Mouse (Mus musculus) lung, adult 2 months (tissue): ENCODE data around the gene Cplx3. TPM values are rescaled to one million over a fixed set of nuclear protein-coding genes. Genes with fewer than 3 reads are reported as not detected.
A peak's percentile ranks its signal among the peaks of the same experiment; 100 is the strongest.

Experiments used
- DNase-seq: peaks from one replicate; pipeline ENCODE4 v3.0.0; 2022
- H3K4me1 ChIP-seq: fragments of 200-500 bp; 2 replicates; pipeline ENCODE4 v1.6.1; 2011; ENCODE audit warnings: low read length; ENCODE audit not compliant: control insufficient read depth, insufficient read depth
- H3K4me3 ChIP-seq: fragments of 200-500 bp; replicated peaks from 2 replicates; pipeline ENCODE3; 2011; ENCODE audit warnings: low read depth, mild to moderate bottlenecking, control low read depth, low read length; ENCODE audit errors: extremely low read depth
- CTCF ChIP-seq: fragments of 200-500 bp; IDR thresholded peaks from 2 replicates; pipeline ENCODE4 v1.5.1; 2011; ENCODE audit warnings: mild to moderate bottlenecking, low read length, control low read depth; ENCODE audit not compliant: insufficient read depth
- POLR2A ChIP-seq: fragments of 200-500 bp; IDR thresholded peaks from 2 replicates; pipeline ENCODE4 v1.6.1; 2011; ENCODE audit warnings: low read depth, mild to moderate bottlenecking, control low read depth, low read length, borderline replicate concordance; ENCODE audit errors: extremely low read depth
- WGBS: fragments of 180-500 bp; shearing (Covaris S2); methylation state at CpG from one replicate; pipeline ENCODE4 v1.1.7; 2018; 5-methylcytosine and 5-hydroxymethylcytosine counted together
- polyA plus RNA-seq: library from polyadenylated mRNA; depleted of rRNA; stranded (reverse); fragments of >200 nt; gene quantifications from 2 replicates; pipeline ENCODE4 v1.2.3, GENCODE M21; 2012

Cplx3 gene
- polyA plus RNA-seq, 1 experiment: not detected

DNA sequence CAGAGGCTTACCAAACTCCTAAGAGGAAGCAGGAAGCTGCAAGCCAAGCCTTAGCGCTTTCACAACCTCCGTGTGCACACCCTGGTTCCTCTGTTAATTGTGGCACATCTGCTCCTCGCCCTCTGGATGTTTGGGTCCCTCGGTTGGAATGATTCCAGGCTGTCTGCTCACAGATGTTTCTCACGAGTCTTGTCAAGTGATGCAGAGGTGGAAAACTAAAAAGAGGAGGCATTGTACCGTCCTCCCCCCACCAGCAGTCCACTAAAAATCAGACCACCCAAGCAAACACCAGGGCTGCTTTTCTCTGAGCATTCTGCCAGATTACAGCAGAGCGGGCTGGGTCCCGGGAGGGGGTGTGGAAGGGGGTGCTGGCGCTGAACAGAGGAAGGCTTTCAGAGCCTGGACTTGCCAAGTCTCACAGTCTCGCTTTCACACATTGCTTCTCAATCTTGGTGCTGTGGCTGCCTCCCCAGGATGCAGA, 40.3 kb downstream of the Cplx3 start:
- 32% methylated on average over 10 of the region's 10 CpGs for WGBS
- Histone ChIP-seq H3K4me3 (no peak overlapping the region), H3K4me1 (peaks cover 14% of the 10 kb centered on the region)
- DNase-seq: no peak
- TF ChIP-seq CTCF: no peak
- TF ChIP-seq POLR2A: no peak

DNA sequence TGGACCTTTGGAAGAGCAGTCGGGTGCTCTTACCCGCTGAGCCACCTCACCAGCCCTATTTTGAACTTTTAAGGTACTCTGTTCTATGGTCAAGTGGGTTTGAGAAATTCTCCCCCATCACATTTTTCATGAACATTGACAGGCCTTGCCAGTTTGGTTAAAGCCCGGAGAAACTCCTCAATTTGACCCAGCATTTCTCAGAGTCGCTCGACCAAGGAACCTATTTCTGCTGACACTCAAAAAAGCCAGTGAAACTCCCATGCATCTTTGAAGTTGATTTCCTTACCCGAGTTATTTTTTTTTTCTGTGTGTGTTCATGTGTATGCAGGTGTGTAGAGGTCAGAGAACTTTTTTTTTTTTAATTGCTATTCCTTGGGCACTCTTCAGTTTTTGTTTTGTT, 41.5 kb downstream of the Cplx3 start:
- no peak overlapping the region for H3K4me3 ChIP-seq
- TF ChIP-seq CTCF (no peak), POLR2A (no peak)
- WGBS: 79% methylated on average over 6 of the region's 6 CpGs
- peaks cover 16% of the 10 kb centered on the region for H3K4me1 ChIP-seq
- no peak for DNase-seq

DNA sequence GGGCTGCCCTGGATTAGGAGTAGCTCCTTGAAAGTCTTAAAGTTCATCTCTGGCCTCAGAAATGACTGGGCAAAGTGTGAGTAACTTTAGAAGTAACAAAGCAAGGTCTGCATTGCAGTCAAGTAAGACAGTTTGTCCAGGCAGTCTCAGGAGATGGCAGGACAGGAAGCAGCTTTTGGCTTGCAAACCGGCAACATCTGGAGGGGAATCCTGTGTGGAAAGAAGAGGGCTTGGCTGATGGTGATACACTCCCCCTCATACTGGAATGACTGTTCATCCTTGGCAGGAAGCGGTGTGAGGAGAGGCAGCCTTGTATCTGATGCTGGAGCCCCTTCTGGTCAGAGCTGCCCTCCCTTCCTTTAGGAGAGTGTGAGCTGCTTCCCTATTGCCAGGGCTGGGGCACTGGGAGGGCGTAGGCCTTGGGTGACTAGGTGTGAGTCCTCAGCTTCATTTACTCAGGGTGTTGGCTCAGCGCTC, 43.1 kb downstream of the Cplx3 start:
- peak; percentile 30 for DNase-seq
- 35% methylated on average over 4 of the region's 4 CpGs for WGBS
- no peak for TF ChIP-seq CTCF
- no peak for TF ChIP-seq POLR2A
- no peak overlapping the region for H3K4me3 ChIP-seq
- peaks cover 16% of the 10 kb centered on the region for H3K4me1 ChIP-seq

DNA sequence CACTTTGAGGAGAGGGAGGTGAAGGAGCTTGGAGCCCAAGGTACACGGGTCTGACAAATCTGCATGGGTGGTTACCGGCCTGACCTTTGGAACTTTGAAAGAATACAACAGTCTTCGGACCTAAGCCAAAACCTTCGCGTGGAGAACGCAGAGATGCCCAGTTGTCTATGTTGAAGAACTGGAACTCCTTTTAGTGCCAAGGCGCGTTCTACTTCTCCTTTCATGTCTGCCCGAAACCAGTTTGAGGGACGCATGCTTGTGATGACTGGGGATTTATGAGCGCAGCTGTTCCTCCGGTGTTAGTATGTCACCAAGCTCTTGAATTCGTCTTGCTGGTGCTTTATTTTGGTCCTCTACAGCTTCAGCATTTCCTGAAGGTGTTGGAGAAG, 44.4 kb downstream of the Cplx3 start:
- no peak overlapping the region for H3K4me3 ChIP-seq
- DNase-seq: no peak
- peaks cover 16% of the 10 kb centered on the region for H3K4me1 ChIP-seq
- TF ChIP-seq CTCF (no peak), POLR2A (no peak)
- WGBS: 60% methylated on average over 13 of the region's 13 CpGs

DNA sequence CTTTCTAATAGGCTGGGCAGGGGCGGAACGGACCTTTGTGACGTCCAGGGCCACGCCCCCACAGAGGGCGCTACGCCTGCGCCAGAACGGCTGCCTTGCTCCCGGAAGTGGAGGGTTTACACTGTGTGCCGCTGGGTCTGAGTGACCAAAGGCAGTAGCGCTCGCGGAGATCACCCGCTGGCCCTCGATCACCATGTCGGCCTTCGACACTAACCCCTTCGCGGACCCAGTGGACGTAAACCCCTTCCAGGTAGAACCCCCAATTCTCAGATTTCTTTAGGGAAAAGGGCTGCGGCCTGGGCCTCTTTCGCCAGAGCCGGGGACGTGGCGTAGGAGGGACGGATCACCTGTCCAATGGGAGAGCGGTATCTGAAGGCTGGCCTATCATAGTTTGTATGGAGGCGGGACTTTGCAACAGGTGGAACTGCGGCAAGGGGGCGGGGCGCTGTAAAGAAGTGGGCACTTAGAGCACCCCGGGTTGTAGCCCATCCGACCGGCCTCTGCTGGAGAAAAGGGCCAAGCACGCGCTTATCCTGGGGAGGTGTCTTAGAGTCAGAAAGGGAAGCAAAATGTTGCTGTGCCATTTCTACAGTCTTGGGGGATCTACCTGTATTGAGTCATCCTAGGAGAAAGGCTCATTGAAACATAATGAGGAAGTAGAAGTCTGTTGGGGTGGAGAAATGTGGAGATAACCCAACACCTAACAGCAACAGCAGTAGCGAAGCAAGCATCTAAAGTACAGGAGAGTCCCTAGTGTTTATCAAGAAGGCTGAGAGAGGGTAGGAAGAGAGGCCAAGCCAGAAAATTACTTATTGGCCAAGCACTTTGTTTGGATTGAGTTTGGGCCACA, 45.0 kb downstream of the Cplx3 start, which contains the start of gene Scamp2:
Gene Scamp2, plus strand, starts transcription at position 83 of the 850 bp plus-strand sequence.
- peak; percentile 97 for DNase-seq
- peaks cover 16% of the 10 kb centered on the region for H3K4me1 ChIP-seq
- peak within 1 kb of the TSS; percentile 92 for H3K4me3 ChIP-seq
- peak; percentile 94 for TF ChIP-seq POLR2A
- TF ChIP-seq CTCF: no peak
- WGBS: under 1% methylated on average over 37 of the region's 37 CpGs

DNA sequence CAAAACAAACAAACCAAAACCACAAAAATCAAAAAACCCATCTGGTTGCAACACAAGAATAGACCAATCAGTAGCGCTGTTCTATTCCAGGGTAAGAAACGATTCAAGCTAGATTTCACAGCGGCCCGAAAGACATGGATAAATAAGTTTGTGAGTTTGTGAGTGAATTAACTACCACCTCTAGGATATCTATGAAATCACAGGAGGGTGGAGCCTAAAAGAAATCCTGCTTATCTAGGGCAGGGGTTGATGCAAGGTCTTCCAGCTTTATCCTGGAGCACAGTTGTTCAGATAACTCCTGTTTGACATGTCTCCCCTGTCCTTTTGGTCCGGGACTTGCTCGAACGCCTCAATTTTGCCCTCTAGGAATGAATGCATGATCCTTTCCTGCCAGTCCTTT, 45.8 kb downstream of the Cplx3 start:
- no peak for DNase-seq
- Histone ChIP-seq H3K4me3 (no peak overlapping the region), H3K4me1 (peaks cover 16% of the 10 kb centered on the region)
- TF ChIP-seq POLR2A (no peak), CTCF (no peak)
- 25% methylated on average over 7 of the region's 7 CpGs for WGBS

DNA sequence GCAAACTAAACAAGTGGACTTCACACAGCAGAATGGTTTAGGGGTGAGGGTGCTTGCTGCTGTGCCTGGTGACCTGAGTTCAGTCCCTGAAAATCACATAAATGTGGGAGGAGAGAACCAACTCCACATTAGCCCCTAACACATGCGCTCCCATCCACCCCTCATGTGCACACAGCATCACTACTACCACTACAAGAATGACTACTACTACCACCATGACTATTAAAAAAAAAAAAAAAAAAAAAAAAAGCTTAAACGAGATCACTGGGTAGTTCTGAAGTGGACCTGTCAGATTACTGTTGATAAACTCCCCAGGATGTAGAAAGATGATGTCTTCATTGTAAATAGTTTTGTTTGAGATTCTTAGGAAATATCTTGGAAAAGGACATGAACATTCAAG, 46.5 kb downstream of the Cplx3 start:
- peaks cover 16% of the 10 kb centered on the region for H3K4me1 ChIP-seq
- TF ChIP-seq POLR2A (no peak), CTCF (no peak)
- DNase-seq: no peak
- 49% methylated on average over 2 of the region's 2 CpGs for WGBS
- no peak overlapping the region for H3K4me3 ChIP-seq

DNA sequence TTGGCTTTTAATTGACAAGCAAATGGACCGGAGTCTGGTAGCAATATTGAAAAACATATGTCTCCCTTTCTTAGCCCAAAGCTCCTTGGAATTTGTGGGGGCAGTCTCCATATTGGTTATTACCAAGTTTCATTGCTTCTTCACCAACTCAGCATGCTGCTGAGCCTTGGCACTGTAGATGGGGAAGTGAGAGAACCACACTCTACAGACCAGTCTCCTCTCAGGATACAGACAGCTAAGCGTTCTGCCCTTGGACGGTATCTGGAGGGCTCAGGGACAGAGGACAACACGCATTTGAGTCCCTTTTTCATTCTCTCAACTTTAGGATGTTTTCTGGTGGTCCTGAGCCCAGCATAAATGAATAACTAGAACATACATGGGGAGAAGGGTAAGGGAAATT, 47.5 kb downstream of the Cplx3 start:
- TF ChIP-seq CTCF: no peak
- TF ChIP-seq POLR2A: no peak
- H3K4me1 ChIP-seq: peaks cover 15% of the 10 kb centered on the region
- DNase-seq: no peak
- WGBS: 82% methylated on average over 4 of the region's 4 CpGs
- no peak overlapping the region for H3K4me3 ChIP-seq

DNA sequence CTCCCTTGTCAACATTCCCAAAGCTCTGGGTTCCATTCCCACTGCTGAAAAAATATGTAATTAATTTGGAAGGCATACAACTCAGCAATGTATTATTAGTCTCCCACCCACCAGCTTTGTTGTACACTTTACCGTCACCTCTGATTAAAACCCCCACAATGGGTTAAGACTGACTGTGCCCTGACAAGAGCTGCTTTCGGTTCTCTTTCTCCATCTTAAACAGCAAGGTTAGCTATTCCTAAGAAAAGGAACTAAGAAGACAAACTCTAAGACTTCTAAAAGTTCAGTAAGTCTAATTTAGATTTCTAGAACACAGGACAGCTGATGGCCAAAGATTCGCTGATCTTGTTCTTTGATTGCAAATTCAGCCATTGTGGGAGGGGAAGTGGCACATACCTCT, 48.9 kb downstream of the Cplx3 start:
- DNase-seq: no peak
- TF ChIP-seq CTCF (no peak), POLR2A (no peak)
- Histone ChIP-seq H3K4me1 (peaks cover 5% of the 10 kb centered on the region), H3K4me3 (no peak overlapping the region)
- 68% methylated on average over 3 of the region's 3 CpGs for WGBS

DNA sequence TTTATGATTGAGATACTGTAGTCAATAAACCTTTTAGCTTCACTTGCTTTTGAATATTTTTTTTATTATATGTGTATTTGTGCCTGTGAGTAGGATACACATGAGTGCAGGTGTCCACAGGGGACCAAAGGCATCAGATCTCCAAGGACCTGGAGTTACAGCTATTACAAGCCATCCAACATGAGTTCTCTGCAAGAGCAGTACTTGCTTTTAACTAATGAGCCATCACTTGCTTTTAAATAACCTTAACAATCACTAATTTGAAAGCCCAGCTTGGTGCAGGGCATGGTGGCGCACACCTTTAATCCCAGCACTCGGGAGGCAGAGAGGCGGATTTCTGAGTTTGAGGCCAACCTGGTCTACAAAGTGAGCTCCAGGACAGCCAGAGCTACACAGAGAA, 51.3 kb downstream of the Cplx3 start:
- TF ChIP-seq POLR2A (no peak), CTCF (no peak)
- DNase-seq: no peak
- no peak overlapping the region for H3K4me3 ChIP-seq
- WGBS: 66% methylated on average over 3 of the region's 3 CpGs
- H3K4me1 ChIP-seq: peaks cover 2% of the 10 kb centered on the region; the same call in 1 of the 2 replicates
